Mouse (Mus musculus) kidney, adult 9 months (tissue): ENCODE measurements around the gene Fuom.

Experiments
- DNase-seq: peaks from one replicate; pipeline ENCODE4 v3.0.0; 2022

The Fuom gene

DNA sequence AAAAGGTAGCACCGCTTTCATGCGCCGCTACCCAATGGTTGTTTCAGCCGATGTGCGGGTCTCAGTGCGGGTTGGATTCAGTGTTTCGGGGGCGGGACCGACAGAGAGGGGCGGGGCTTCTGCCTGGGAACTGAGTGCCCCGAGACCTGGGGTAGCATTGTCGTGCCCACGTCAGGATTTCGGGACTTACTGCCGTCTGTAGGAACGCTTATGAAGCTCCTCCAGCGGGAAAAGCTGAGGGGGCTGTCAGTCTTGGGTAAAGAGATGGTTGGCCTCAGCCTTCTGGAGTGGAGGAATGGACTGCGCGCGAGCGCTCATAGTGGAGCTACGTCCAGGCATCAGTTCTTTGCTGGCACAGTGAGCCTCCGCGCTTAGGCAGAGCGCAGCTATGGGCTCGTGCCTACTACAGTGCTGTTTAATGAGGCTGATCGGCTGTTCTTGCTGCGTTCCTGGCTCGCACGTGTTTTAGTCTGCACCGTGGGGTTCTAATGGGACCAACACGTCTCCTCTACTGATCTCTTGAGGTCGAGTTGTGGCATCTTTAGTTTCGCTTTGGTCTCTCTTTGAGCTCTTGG is 53.0 kb downstream of the Fuom start:
- DNase-seq: no peak

DNA sequence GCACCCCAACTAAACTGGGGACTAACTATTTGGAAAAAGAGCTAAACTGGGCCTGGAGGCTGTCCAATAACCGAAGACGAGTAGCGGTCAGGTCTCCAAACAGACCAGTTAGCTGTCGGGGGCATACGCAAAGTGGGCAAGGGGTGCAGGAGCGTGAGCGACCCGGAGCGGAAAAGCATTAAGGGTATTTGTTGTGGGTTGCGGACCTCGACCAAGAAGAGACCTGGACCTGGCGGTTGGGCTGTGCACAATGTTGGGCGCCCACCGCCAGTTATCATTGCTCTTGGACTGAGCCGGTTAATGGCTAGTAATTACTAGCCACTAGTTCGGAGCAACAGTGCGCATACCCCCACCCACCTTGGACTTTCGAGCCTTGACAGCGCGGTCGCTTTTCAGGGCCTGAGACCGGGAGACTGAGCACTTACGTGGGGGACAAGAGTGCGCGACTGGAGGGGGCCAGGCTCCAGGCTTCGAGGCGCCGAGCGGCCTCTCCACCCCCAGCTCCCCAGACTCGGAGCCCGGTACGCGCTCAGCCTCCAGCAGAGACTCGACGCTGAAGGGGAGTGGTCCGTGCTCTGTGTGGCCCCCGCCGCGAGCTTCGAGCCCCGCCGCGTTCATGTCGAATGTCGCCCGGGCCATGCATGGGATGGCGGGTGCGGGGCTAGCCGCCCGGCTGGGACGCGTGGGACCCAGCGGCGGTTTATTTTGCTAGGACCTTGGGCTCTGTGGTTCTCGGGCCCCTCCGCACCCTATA is 53.7 kb downstream of the Fuom start, which contains the start of gene Msx3:
TSS of gene Msx3 (minus strand) at position 729 of the 754 bp plus-strand sequence.
- no peak for DNase-seq

DNA sequence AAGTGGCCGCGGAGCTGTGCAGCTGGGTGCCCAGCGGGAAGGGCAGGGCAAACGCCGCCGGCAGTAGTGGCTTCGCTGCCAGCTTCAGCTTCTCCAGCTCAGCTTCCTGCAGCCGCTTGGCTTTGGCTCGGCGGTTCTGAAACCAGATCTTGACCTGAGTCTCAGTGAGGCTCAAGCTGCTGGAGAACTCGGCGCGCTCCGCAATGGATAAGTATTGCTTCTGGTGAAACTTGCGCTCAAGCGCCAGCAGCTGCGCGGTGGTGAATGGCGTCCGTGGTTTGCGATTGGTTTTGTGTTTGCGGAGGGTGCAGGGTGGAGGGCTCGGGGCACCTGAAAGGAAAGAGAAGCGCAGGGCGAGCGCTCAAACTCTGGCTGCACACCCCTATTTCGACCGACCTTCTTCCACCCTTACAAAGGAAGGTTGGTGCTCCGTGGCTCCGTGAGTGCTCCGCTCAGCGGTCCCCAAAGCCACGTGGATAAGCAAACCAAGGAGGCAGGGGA is 54.4 kb downstream of the Fuom start:
- DNase-seq: no peak
